Mouse (Mus musculus): ENCODE results near the gene Stk39. TPM values are rescaled to one million over a fixed set of nuclear protein-coding genes. Genes with fewer than 3 reads are reported as not detected.

Gene Stk39
- total RNA-seq, 1 experiment, result 5.0 TPM

- Histone ChIP-seq H3K27ac (ENCODE audit: insufficient read depth, low read depth, low read length, poor library complexity, severe bottlenecking) (no peak overlapping the region), H3K4me3 (ENCODE audit: insufficient read depth in 1 of 2, low read depth in 1 of 2, low read length in 2 of 2, poor library complexity in 1 of 2, severe bottlenecking in 1 of 2) (no peak overlapping the region), H3K9me3 (ENCODE audit: control insufficient read depth, insufficient read depth, low read depth, low read length) (no peaks in the 10 kb centered on the region), H3K9ac (ENCODE audit: insufficient read depth, low read depth, low read length, poor library complexity, severe bottlenecking) (no peak overlapping the region), H3K36me3 (ENCODE audit: control insufficient read depth, insufficient read depth, low read length, poor library complexity, severe bottlenecking) (peaks cover 2% of the 10 kb centered on the region; the same call in 1 of the 2 replicates), H3K4me1 (ENCODE audit: control insufficient read depth in 2 of 2, insufficient read depth in 2 of 2, low read length in 2 of 2, poor library complexity in 1 of 2) (peaks cover 0 to 7% of the 10 kb centered on the region in 2 experiments; a peak in 3 of 4 replicates)
- DNase-seq (ENCODE audit: low read depth, low spot score), result no peak
- in situ Hi-C loops (cut with MboI; ENCODE audit: low sequenced_read_pairs in 2 of 2, unreplicated experiment in 2 of 2), result no loop called here
- TF ChIP-seq MAFK (IDR thresholded peaks at IDR 0.05; ENCODE audit: insufficient read depth, low read depth, low read length) (no peak), CHD2 (IDR thresholded peaks at IDR 0.05; ENCODE audit: low read depth, low read length) (no peak), HCFC1 (IDR thresholded peaks at IDR 0.05; ENCODE audit: borderline replicate concordance, insufficient read depth, low read length) (no peak), ZNF384 (IDR thresholded peaks at IDR 0.05; ENCODE audit: low read depth, low read length) (no peak), ZC3H11A (IDR thresholded peaks at IDR 0.05; ENCODE audit: borderline replicate concordance, low read depth, low read length) (no peak)
Observed at GRCm38 (mm10) chr2:68361701-68362100, 110.4 kb downstream of the Stk39 start.

GRCm38 (mm10) chr2:68350621-68351020 lies 121.4 kb downstream of the Stk39 start:
- Histone ChIP-seq H3K36me3 (ENCODE audit: control insufficient read depth, insufficient read depth, low read length, poor library complexity, severe bottlenecking) (no peaks in the 10 kb centered on the region), H3K9me3 (ENCODE audit: control insufficient read depth, insufficient read depth, low read depth, low read length) (no peaks in the 10 kb centered on the region), H3K4me1 (ENCODE audit: control insufficient read depth in 2 of 2, insufficient read depth in 2 of 2, low read length in 2 of 2, poor library complexity in 1 of 2) (peaks cover 0 to 2% of the 10 kb centered on the region in 2 experiments; a peak in 1 of 4 replicates), H3K9ac (ENCODE audit: insufficient read depth, low read depth, low read length, poor library complexity, severe bottlenecking) (no peak overlapping the region), H3K4me3 (ENCODE audit: insufficient read depth in 1 of 2, low read depth in 1 of 2, low read length in 2 of 2, poor library complexity in 1 of 2, severe bottlenecking in 1 of 2) (no peak overlapping the region), H3K27ac (ENCODE audit: insufficient read depth, low read depth, low read length, poor library complexity, severe bottlenecking) (no peak overlapping the region)
- in situ Hi-C loops (cut with MboI; ENCODE audit: low sequenced_read_pairs in 2 of 2, unreplicated experiment in 2 of 2), result loop anchor here in 1 of 2 experiments (10.0 kb wide), 1 partner anchor 136 kb away; no protein-coding TSS in a partner anchor
- peak; percentile 87 for TF ChIP-seq ZC3H11A (IDR thresholded peaks at IDR 0.05; ENCODE audit: borderline replicate concordance, low read depth, low read length)
- TF ChIP-seq MAFK (IDR thresholded peaks at IDR 0.05; ENCODE audit: insufficient read depth, low read depth, low read length), result no peak
- DNase-seq (ENCODE audit: low read depth, low spot score), result peak; percentile 80

- Histone ChIP-seq H3K36me3 (ENCODE audit: control insufficient read depth, insufficient read depth, low read length, poor library complexity, severe bottlenecking) (no peaks in the 10 kb centered on the region), H3K9ac (ENCODE audit: insufficient read depth, low read depth, low read length, poor library complexity, severe bottlenecking) (no peak overlapping the region), H3K27ac (ENCODE audit: insufficient read depth, low read depth, low read length, poor library complexity, severe bottlenecking) (no peak overlapping the region), H3K4me1 (ENCODE audit: control insufficient read depth in 2 of 2, insufficient read depth in 2 of 2, low read length in 2 of 2, poor library complexity in 1 of 2) (peaks cover 0 to 2% of the 10 kb centered on the region in 2 experiments; a peak in 1 of 4 replicates), H3K9me3 (ENCODE audit: control insufficient read depth, insufficient read depth, low read depth, low read length) (no peaks in the 10 kb centered on the region), H3K4me3 (ENCODE audit: insufficient read depth in 1 of 2, low read depth in 1 of 2, low read length in 2 of 2, poor library complexity in 1 of 2, severe bottlenecking in 1 of 2) (no peak overlapping the region)
- DNase-seq (ENCODE audit: low read depth, low spot score), result peak; percentile 87
- peak; percentile 82 for TF ChIP-seq MAFK (IDR thresholded peaks at IDR 0.05; ENCODE audit: insufficient read depth, low read depth, low read length)
- peak; percentile 82; the same call in 1 of the 2 replicates for TF ChIP-seq ZC3H11A (IDR thresholded peaks at IDR 0.05; ENCODE audit: borderline replicate concordance, low read depth, low read length)
- TF ChIP-seq HCFC1 (IDR thresholded peaks at IDR 0.05; ENCODE audit: borderline replicate concordance, insufficient read depth, low read length), result no peak
- no peak for TF ChIP-seq ZNF384 (IDR thresholded peaks at IDR 0.05; ENCODE audit: low read depth, low read length)
- TF ChIP-seq CHD2 (IDR thresholded peaks at IDR 0.05; ENCODE audit: low read depth, low read length), result no peak
- in situ Hi-C loops (cut with MboI; ENCODE audit: low sequenced_read_pairs in 2 of 2, unreplicated experiment in 2 of 2), result loop anchor here (10.0 to 25.0 kb wide), 2 partner anchors 135 to 237 kb away; no protein-coding TSS in a partner anchor
Observed at GRCm38 (mm10) chr2:68349593-68350383, 122.3 kb downstream of the Stk39 start.

DNA sequence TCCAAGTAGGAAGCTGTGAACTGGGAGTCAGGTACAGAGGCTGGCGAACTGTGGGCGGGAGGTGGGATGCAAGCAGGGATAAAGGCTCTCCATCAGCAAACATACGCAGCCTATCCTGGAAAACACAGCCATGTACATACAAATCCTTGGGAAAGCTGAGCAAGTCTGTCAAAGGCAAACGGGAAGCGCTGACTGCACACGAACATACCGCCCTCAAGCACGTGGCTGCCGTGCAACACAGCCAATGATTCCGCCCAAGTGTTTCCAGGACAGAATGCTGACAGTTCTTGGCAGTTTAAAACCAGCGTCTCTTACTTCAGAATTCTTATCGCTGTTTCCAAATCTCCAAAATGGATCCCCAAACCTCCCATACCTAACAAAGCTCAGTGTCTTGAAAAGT lies 123.1 kb downstream of the Stk39 start:
- TF ChIP-seq ZC3H11A (IDR thresholded peaks at IDR 0.05; ENCODE audit: borderline replicate concordance, low read depth, low read length), result no peak
- no peak for TF ChIP-seq HCFC1 (IDR thresholded peaks at IDR 0.05; ENCODE audit: borderline replicate concordance, insufficient read depth, low read length)
- no peak for TF ChIP-seq MAFK (IDR thresholded peaks at IDR 0.05; ENCODE audit: insufficient read depth, low read depth, low read length)
- TF ChIP-seq ZNF384 (IDR thresholded peaks at IDR 0.05; ENCODE audit: low read depth, low read length), result no peak
- H3K9ac ChIP-seq (ENCODE audit: insufficient read depth, low read depth, low read length, poor library complexity, severe bottlenecking), result no peak overlapping the region
- H3K4me3 ChIP-seq (ENCODE audit: insufficient read depth in 1 of 2, low read depth in 1 of 2, low read length in 2 of 2, poor library complexity in 1 of 2, severe bottlenecking in 1 of 2), result no peak overlapping the region
- in situ Hi-C loops (cut with MboI; ENCODE audit: low sequenced_read_pairs in 2 of 2, unreplicated experiment in 2 of 2), result loop anchor here in 1 of 2 experiments (25.0 kb wide), 1 partner anchor 237 kb away; no protein-coding TSS in a partner anchor
- no peaks in the 10 kb centered on the region for H3K9me3 ChIP-seq (ENCODE audit: control insufficient read depth, insufficient read depth, low read depth, low read length)
- peaks cover 0 to 2% of the 10 kb centered on the region in 2 experiments; a peak in 1 of 4 replicates for H3K4me1 ChIP-seq (ENCODE audit: control insufficient read depth in 2 of 2, insufficient read depth in 2 of 2, low read length in 2 of 2, poor library complexity in 1 of 2)
- no peak overlapping the region for H3K27ac ChIP-seq (ENCODE audit: insufficient read depth, low read depth, low read length, poor library complexity, severe bottlenecking)
- no peak for DNase-seq (ENCODE audit: low read depth, low spot score)
- no peaks in the 10 kb centered on the region for H3K36me3 ChIP-seq (ENCODE audit: control insufficient read depth, insufficient read depth, low read length, poor library complexity, severe bottlenecking)

All from ES-E14 (cell line).